In the genomic region with DNA sequence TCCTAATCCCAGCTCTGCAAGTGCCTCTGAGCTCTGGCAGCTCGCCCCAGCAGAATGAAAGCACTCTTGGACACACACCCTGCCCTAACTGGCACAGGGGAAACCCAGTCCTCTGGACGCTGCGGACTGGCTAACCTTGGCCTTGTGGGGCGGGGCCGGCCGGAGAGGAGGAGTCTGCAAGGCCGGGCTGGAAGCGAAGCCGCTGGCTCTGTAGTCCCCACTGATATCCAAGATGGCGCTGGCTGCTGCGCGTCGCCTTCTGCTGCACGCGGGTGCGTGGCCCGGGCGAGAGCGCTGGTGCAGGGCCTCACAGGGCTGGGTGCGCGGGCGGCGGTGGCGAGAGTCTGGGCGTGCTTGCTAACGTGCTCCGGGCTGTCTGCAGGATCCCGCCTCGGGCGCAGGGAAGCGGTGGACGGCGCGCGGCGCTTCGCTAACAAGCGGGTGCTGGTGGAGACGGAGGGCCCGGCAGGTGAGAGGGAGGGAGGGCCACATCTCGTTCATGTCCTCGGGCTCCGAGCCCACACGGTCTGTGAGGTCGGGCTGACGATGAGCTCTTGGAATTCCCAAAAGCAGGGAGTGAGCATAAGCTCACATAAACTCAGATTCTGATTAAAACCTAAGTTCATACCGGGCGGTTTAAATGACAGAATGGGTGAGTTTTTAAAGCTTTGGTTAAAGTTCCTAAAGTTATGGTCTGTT, we compare ENCODE assay signal across 8 mouse cellular contexts. TPM values are rescaled to one million over a fixed set of nuclear protein-coding genes. Genes with fewer than 3 reads are reported as not detected.
A peak's percentile ranks its signal among the peaks of the same experiment; 100 is the strongest.
DNase-seq lines count a peak whose midpoint lies in the region; ATAC-seq and TF ChIP-seq lines count a peak whose summit lies in the region.

A gene (plus strand): TSS at position 171 of the 699 bp plus-strand sequence.

- ATAC-seq in erythroid progenitor cell, adult 5-6 weeks (replicated peaks; ENCODE audit: low FRiP score, poor library complexity, severe bottlenecking), result peak; percentile 98
- ATAC-seq in heart, embryonic 12.5 days (ENCODE audit: insufficient number of reproducible peaks, low FRiP score), result peak; percentile 97
- peak; percentile 97 for ATAC-seq in kidney, postnatal 0 days (replicated peaks; ENCODE audit: low FRiP score, low read depth)
- ATAC-seq in liver, embryonic 11.5 days (replicated peaks; ENCODE audit: low FRiP score), result peak; percentile 98
- ATAC-seq in stomach, embryonic 14.5 days (ENCODE audit: insufficient number of reproducible peaks, insufficient read depth, low FRiP score, low read depth), result peak; percentile 96

- H3K4me3 ChIP-seq in heart, embryonic 12.5 days, result peak within 1 kb of the TSS; percentile 80
- H3K4me3 ChIP-seq in kidney, postnatal 0 days (replicated peaks; ENCODE audit: low read depth, low read length), result peak within 1 kb of the TSS; percentile 76
- peak within 1 kb of the TSS; percentile 71 for H3K4me3 ChIP-seq in liver, embryonic 11.5 days (ENCODE audit: low read depth, low read length)
- H3K4me3 ChIP-seq in stomach, embryonic 14.5 days (ENCODE audit: low read depth, low read length), result peak within 1 kb of the TSS; percentile 75

- H3K9ac ChIP-seq in heart, embryonic 12.5 days, result peak within 1 kb of the TSS; percentile 92
- H3K9ac ChIP-seq in kidney, postnatal 0 days (ENCODE audit: low read depth, low read length), result peak within 1 kb of the TSS; percentile 93
- peak within 1 kb of the TSS; percentile 90 for H3K9ac ChIP-seq in liver, embryonic 11.5 days (ENCODE audit: low read depth, low read length)
- H3K9ac ChIP-seq in stomach, embryonic 14.5 days (replicated peaks; ENCODE audit: low read depth, low read length), result peak within 1 kb of the TSS; percentile 94

- peaks cover 37% of the 10 kb centered on the region for H3K36me3 ChIP-seq in heart, embryonic 12.5 days
- peaks cover 23% of the 10 kb centered on the region for H3K36me3 ChIP-seq in kidney, postnatal 0 days (ENCODE audit: insufficient read depth, low read length)
- H3K36me3 ChIP-seq in liver, embryonic 11.5 days (ENCODE audit: control insufficient read depth, insufficient read depth, low read length), result peaks cover 30% of the 10 kb centered on the region
- H3K36me3 ChIP-seq in stomach, embryonic 14.5 days (ENCODE audit: control insufficient read depth, insufficient read depth, low read length), result peaks cover 32% of the 10 kb centered on the region

- no peaks in the 10 kb centered on the region for H3K27me3 ChIP-seq in heart, embryonic 12.5 days (replicated peaks)
- H3K27me3 ChIP-seq in kidney, postnatal 0 days (ENCODE audit: insufficient read depth, low read length), result no peaks in the 10 kb centered on the region
- H3K27me3 ChIP-seq in liver, embryonic 11.5 days (replicated peaks; ENCODE audit: control insufficient read depth, insufficient read depth, low read length), result no peaks in the 10 kb centered on the region
- H3K27me3 ChIP-seq in stomach, embryonic 14.5 days (ENCODE audit: control insufficient read depth, insufficient read depth, low read length), result no peaks in the 10 kb centered on the region

- no peaks in the 10 kb centered on the region for H3K9me3 ChIP-seq in heart, embryonic 12.5 days (replicated peaks)
- H3K9me3 ChIP-seq in kidney, postnatal 0 days (replicated peaks; ENCODE audit: low read length), result no peaks in the 10 kb centered on the region
- no peaks in the 10 kb centered on the region for H3K9me3 ChIP-seq in liver, embryonic 11.5 days (ENCODE audit: control insufficient read depth, low read length)
- no peaks in the 10 kb centered on the region for H3K9me3 ChIP-seq in stomach, embryonic 14.5 days (ENCODE audit: control insufficient read depth, low read depth, low read length)

- H3K27ac ChIP-seq in heart, embryonic 12.5 days (ENCODE audit: poor library complexity, severe bottlenecking), result peak within 1 kb of the TSS; percentile 98
- peak within 1 kb of the TSS; percentile 98 for H3K27ac ChIP-seq in kidney, postnatal 0 days
- H3K27ac ChIP-seq in liver, embryonic 11.5 days (ENCODE audit: low read depth, low read length), result peak within 1 kb of the TSS; percentile 88
- peak within 1 kb of the TSS; percentile 95 for H3K27ac ChIP-seq in stomach, embryonic 14.5 days (ENCODE audit: low read length)

- peaks cover 28% of the 10 kb centered on the region for H3K4me1 ChIP-seq in heart, embryonic 12.5 days (replicated peaks)
- H3K4me1 ChIP-seq in kidney, postnatal 0 days (replicated peaks; ENCODE audit: insufficient read depth, low read length), result no peaks in the 10 kb centered on the region
- H3K4me1 ChIP-seq in liver, embryonic 11.5 days (replicated peaks; ENCODE audit: control insufficient read depth, insufficient read depth, low read length), result 0 out of 2 replicates have a peak, but pooled peaks cover 5% of the 10 kb centered on the region
- H3K4me1 ChIP-seq in stomach, embryonic 14.5 days (ENCODE audit: control insufficient read depth, insufficient read depth, low read length), result peaks cover 3% of the 10 kb centered on the region; the same call in 1 of the 2 replicates

- WGBS in heart, embryonic 12.5 days, result under 1% methylated on average over 48 of the region's 48 CpGs
- WGBS in kidney, postnatal 0 days, result under 1% methylated on average over 48 of the region's 48 CpGs
- under 1% methylated on average over 48 of the region's 48 CpGs for WGBS in liver, embryonic 11.5 days
- WGBS in stomach, embryonic 14.5 days, result under 1% methylated on average over 48 of the region's 48 CpGs

- TF ChIP-seq CTCF in kidney, postnatal 0 days (IDR thresholded peaks at IDR 0.05; ENCODE audit: low read depth), result no peak

- DNase-seq in CD4-positive helper T cell, adult 2 months (ENCODE audit: low read depth, low spot score), result peak; percentile 83
- DNase-seq in brain, embryonic 18.5 days (ENCODE audit: low read depth, low spot score), result peak; percentile 70
- DNase-seq in kidney, postnatal 0 days (ENCODE audit: low spot score), result peak; percentile 98
- peak; percentile 92 for DNase-seq in liver, embryonic 11.5 days (ENCODE audit: low spot score)
- DNase-seq in naive thymus-derived CD4-positive, alpha-beta T cell, adult 2 months (ENCODE audit: low read depth), result peak; percentile 77

- peak within 1 kb of the TSS; percentile 66 for H3K4me2 ChIP-seq in heart, embryonic 12.5 days
- H3K4me2 ChIP-seq in kidney, postnatal 0 days (ENCODE audit: low read length), result peak within 1 kb of the TSS; percentile 80
- H3K4me2 ChIP-seq in liver, embryonic 11.5 days, result peak within 1 kb of the TSS; percentile 80
- peak within 1 kb of the TSS; percentile 55 for H3K4me2 ChIP-seq in stomach, embryonic 14.5 days (replicated peaks; ENCODE audit: low read depth, low read length)

RNA-seq across cellular contexts. Expression of the gene that starts here (rescaled TPM):
- total RNA-seq in erythroid progenitor cell, adult 5-6 weeks (2015; ENCODE audit: low replicate concordance), result 4.3 and 16.8 TPM in 2 replicates
- total RNA-seq in erythroid progenitor cell, adult 5-6 weeks (2017; ENCODE audit: low replicate concordance), result 6.2 TPM in 1 of 2 replicates, not detected in the other
- 209 and 215 TPM in 2 replicates for polyA plus RNA-seq in heart, embryonic 12.5 days (2016; fragmentation: Nextera tagmentation; extraction: Ambion mirVana)
- 109 and 136 TPM in 2 replicates for polyA plus RNA-seq in kidney, postnatal 0 days (2015; fragmentation: Nextera tagmentation; extraction: Ambion mirVana)
- polyA plus RNA-seq in liver, embryonic 11.5 days (2014; fragmentation: Nextera tagmentation; extraction: Ambion mirVana), result 122 and 126 TPM in 2 replicates
- 98.1 and 112 TPM in 2 replicates for polyA plus RNA-seq in stomach, embryonic 14.5 days (2014; fragmentation: Nextera tagmentation; extraction: Ambion mirVana)

Comparison
In these comparisons a context has a peak if more than half of its experiments do, and no peak if none do; other contexts are left out.
1. Peak in every context shown above with its lines: DNase-seq, ATAC-seq, H3K4me3 ChIP-seq and H3K27ac ChIP-seq.